Mouse (Mus musculus) MEL (cell line): ENCODE data around the gene Kazn. TPM values are rescaled to one million over a fixed set of nuclear protein-coding genes. Genes with fewer than 3 reads are reported as not detected.

Experiments used
- DNase-seq: peaks from one replicate; pipeline ENCODE4 v3.0.0; 2011; ENCODE audit warnings: low read depth, low spot score
- H3K27ac ChIP-seq: 2 replicates; pipeline ENCODE4 v1.5.1; 2012; ENCODE audit warnings: low read depth, mild to moderate bottlenecking, control low read depth, low read length, moderate library complexity; ENCODE audit not compliant: control insufficient read depth
- H3K27me3 ChIP-seq, 2 experiments: fragments of 150-350 bp in 1 of 2; sonication (generic) in 1 of 2; 2 replicates each; pipeline ENCODE4 v1.6.1; 2012; ENCODE audit warnings: low read length in 2 of 2, mild to moderate bottlenecking in 2 of 2, improper control_type of control experiment in 1 of 2, moderate library complexity in 1 of 2; ENCODE audit not compliant: insufficient read depth in 2 of 2, control insufficient read depth in 1 of 2
- H3K36me3 ChIP-seq, 2 experiments: 2 replicates each; pipeline ENCODE4 v1.6.1; 2012 to 2014; ENCODE audit warnings: low read length in 2 of 2, improper control_type of control experiment in 1 of 2, inconsistent platforms in 1 of 2, mild to moderate bottlenecking in 1 of 2; ENCODE audit not compliant: insufficient read depth in 2 of 2, control insufficient read depth in 1 of 2
- H3K4me1 ChIP-seq, 2 experiments: fragments of 150-350 bp in 1 of 2; sonication (generic) in 1 of 2; 2 replicates each; pipeline ENCODE4 v1.6.1; 2012; ENCODE audit warnings: low read length in 2 of 2, improper control_type of control experiment in 1 of 2, mild to moderate bottlenecking in 1 of 2; ENCODE audit not compliant: insufficient read depth in 2 of 2, control insufficient read depth in 1 of 2
- H3K4me3 ChIP-seq, 2 experiments: fragments of 150-350 bp in 1 of 2; sonication (generic) in 1 of 2; 2 replicates each; pipeline ENCODE4 v1.5.1; 2012; ENCODE audit warnings: low read depth in 2 of 2, low read length in 2 of 2, mild to moderate bottlenecking in 2 of 2, moderate library complexity in 2 of 2, control low read depth in 1 of 2, improper control_type of control experiment in 1 of 2; ENCODE audit not compliant: control insufficient read depth in 1 of 2, insufficient read depth in 1 of 2
- H3K79me2 ChIP-seq: 2 replicates; pipeline ENCODE4 v1.6.1; 2012; ENCODE audit warnings: mild to moderate bottlenecking, low read length, moderate library complexity; ENCODE audit not compliant: control insufficient read depth, poor library complexity, insufficient read depth
- H3K9ac ChIP-seq: 2 replicates; pipeline ENCODE4 v1.6.1; 2012; ENCODE audit warnings: low read depth, mild to moderate bottlenecking, control low read depth, low read length, moderate library complexity; ENCODE audit not compliant: control insufficient read depth, poor library complexity, severe bottlenecking
- H3K9me3 ChIP-seq: fragments of 150-350 bp; sonication (generic); replicated peaks from 2 replicates; pipeline ENCODE4 v1.6.1; 2012; ENCODE audit warnings: mild to moderate bottlenecking, low read length, improper control_type of control experiment, moderate library complexity; ENCODE audit not compliant: insufficient read depth
- CHD1 ChIP-seq: IDR thresholded peaks from 2 replicates; pipeline ENCODE4 v1.6.1; 2012; ENCODE audit warnings: low read depth, mild to moderate bottlenecking, inconsistent platforms, low read length, improper control_type of control experiment
- CHD2 ChIP-seq: IDR thresholded peaks from 2 replicates; pipeline ENCODE4 v1.6.1; 2011; ENCODE audit warnings: low read length, improper control_type of control experiment
- ELF1 ChIP-seq: IDR thresholded peaks from 2 replicates; pipeline ENCODE4 v1.6.1; 2014; ENCODE audit warnings: low read depth, mild to moderate bottlenecking, inconsistent platforms, low read length, improper control_type of control experiment, moderate library complexity
- EP300 ChIP-seq, 2 experiments: IDR thresholded peaks; 2 replicates each; pipeline ENCODE4 v1.6.1; 2011; ENCODE audit warnings: improper control_type of control experiment in 2 of 2, low read length in 2 of 2, low read depth in 1 of 2, mild to moderate bottlenecking in 1 of 2
- HCFC1 ChIP-seq: IDR thresholded peaks from 2 replicates; pipeline ENCODE4 v1.6.1; 2012; ENCODE audit warnings: low read depth, mild to moderate bottlenecking, inconsistent platforms, low read length, improper control_type of control experiment, moderate library complexity
- JUND ChIP-seq: IDR thresholded peaks from 2 replicates; pipeline ENCODE4 v1.6.1; 2011; ENCODE audit warnings: low read depth, mild to moderate bottlenecking, improper control_type of control experiment, low read length
- KAT2A ChIP-seq: conservative IDR thresholded peaks from 2 replicates; pipeline ENCODE4 v1.6.1; 2012; ENCODE audit warnings: low read depth, low read length, improper control_type of control experiment, inconsistent platforms
- MAFK ChIP-seq: IDR thresholded peaks from 2 replicates; pipeline ENCODE4 v1.6.1; 2011; ENCODE audit warnings: low read depth, mild to moderate bottlenecking, low read length, improper control_type of control experiment, borderline replicate concordance
- MAX ChIP-seq: IDR thresholded peaks from 2 replicates; pipeline ENCODE4 v1.6.1; 2011; ENCODE audit warnings: low read length, improper control_type of control experiment
- MAZ ChIP-seq: IDR thresholded peaks from 2 replicates; pipeline ENCODE4 v1.6.1; 2012; ENCODE audit warnings: low read depth, mild to moderate bottlenecking, inconsistent platforms, low read length, improper control_type of control experiment
- MYB ChIP-seq: IDR thresholded peaks from 2 replicates; pipeline ENCODE4 v1.6.1; 2011; ENCODE audit warnings: mild to moderate bottlenecking, low read depth, low read length, improper control_type of control experiment
- NRF1 ChIP-seq: IDR thresholded peaks from 2 replicates; pipeline ENCODE4 v1.6.1; 2014; ENCODE audit warnings: low read depth, mild to moderate bottlenecking, inconsistent platforms, low read length, improper control_type of control experiment, moderate library complexity; ENCODE audit not compliant: poor library complexity, insufficient read depth, severe bottlenecking
- POLR2AphosphoS2 ChIP-seq: IDR thresholded peaks from 2 replicates; pipeline ENCODE4 v1.6.1; 2011; ENCODE audit warnings: low read length, improper control_type of control experiment
- POLR2AphosphoS5 ChIP-seq: IDR thresholded peaks from 2 replicates; pipeline ENCODE4 v1.6.1; 2012; ENCODE audit warnings: low read depth, borderline replicate concordance, mild to moderate bottlenecking, inconsistent platforms, low read length, moderate library complexity, mixed read lengths
- SMC3 ChIP-seq: IDR thresholded peaks from 2 replicates; pipeline ENCODE4 v1.6.1; 2011; ENCODE audit warnings: low read depth, low read length, improper control_type of control experiment
- TAL1 ChIP-seq: IDR thresholded peaks from 2 replicates; pipeline ENCODE4 v1.6.1; 2012; ENCODE audit warnings: mild to moderate bottlenecking, inconsistent platforms, low read length, moderate library complexity, mixed read lengths
- TCF12 ChIP-seq: IDR thresholded peaks from 2 replicates; pipeline ENCODE4 v1.6.1; 2014; ENCODE audit warnings: low read depth, mild to moderate bottlenecking, inconsistent platforms, low read length, improper control_type of control experiment, moderate library complexity
- UBTF ChIP-seq: IDR thresholded peaks from 2 replicates; pipeline ENCODE4 v1.6.1; 2012; ENCODE audit warnings: low read depth, mild to moderate bottlenecking, inconsistent platforms, low read length, improper control_type of control experiment, moderate library complexity, borderline replicate concordance; ENCODE audit not compliant: insufficient read depth
- ZC3H11A ChIP-seq: IDR thresholded peaks from 2 replicates; pipeline ENCODE4 v1.6.1; 2012; ENCODE audit warnings: low read depth, mild to moderate bottlenecking, inconsistent platforms, low read length, improper control_type of control experiment
- ZKSCAN1 ChIP-seq: IDR thresholded peaks from 2 replicates; pipeline ENCODE4 v1.6.1; 2012; ENCODE audit warnings: low read depth, mild to moderate bottlenecking, inconsistent platforms, low read length, improper control_type of control experiment, moderate library complexity
- ZMIZ1 ChIP-seq: IDR thresholded peaks from 2 replicates; pipeline ENCODE4 v1.6.1; 2012; ENCODE audit warnings: low read depth, mild to moderate bottlenecking, inconsistent platforms, low read length, improper control_type of control experiment, moderate library complexity
- polyA plus RNA-seq, 2 experiments: library from polyadenylated mRNA; stranded (reverse) in 1 of 2; unstranded in 1 of 2; fragments of >175 nt in 1 of 2; fragments of >200 nt in 1 of 2; gene quantifications; 2 replicates each; pipeline versions ENCODE4 v1.2.1 to v1.2.4; 2012; ENCODE audit warnings: low replicate concordance in 2 of 2, low read depth in 1 of 2; ENCODE audit not compliant: insufficient read length in 2 of 2, insufficient read depth in 1 of 2, missing spikeins in 1 of 2
- total RNA-seq: library from RNA; depleted of rRNA; stranded (reverse); fragments of 300-350 nt; gene quantifications from 2 replicates; pipeline ENCODE4 v1.2.3, GENCODE M21; 2012

The Kazn gene
- total and polyA plus RNA-seq, 3 experiments = not detected

GRCm38 (mm10) chr4:142089966-142090365 lies 149.2 kb downstream of the Kazn start:
- no peak overlapping the region for H3K9ac ChIP-seq
- H3K4me1 ChIP-seq = no peaks in the 10 kb centered on the region
- H3K9me3 ChIP-seq = no peaks in the 10 kb centered on the region; the same call in 1 of the 2 replicates
- H3K27ac ChIP-seq = no peak overlapping the region
- no peaks in the 10 kb centered on the region for H3K36me3 ChIP-seq
- H3K79me2 ChIP-seq = no peaks in the 10 kb centered on the region
- no peak for DNase-seq
- TF ChIP-seq MAX = no peak
- no peak for TF ChIP-seq UBTF
- TF ChIP-seq CHD1 = no peak
- TF ChIP-seq TAL1 = no peak
- no peak for TF ChIP-seq POLR2AphosphoS2
- no peak for TF ChIP-seq HCFC1
- no peak for TF ChIP-seq TCF12
- TF ChIP-seq EP300 (IDR thresholded peaks at IDR 0.05; ENCODE audit: low read depth in 1 of 2, low read length in 2 of 2) = no peak
- TF ChIP-seq MAZ = no peak
- TF ChIP-seq MYB = no peak
- TF ChIP-seq CHD2 = no peak
- TF ChIP-seq SMC3 = no peak
- no peak for TF ChIP-seq KAT2A
- no peak overlapping the region for H3K4me3 ChIP-seq
- no peaks in the 10 kb centered on the region for H3K27me3 ChIP-seq

- H3K4me3 ChIP-seq = no peak overlapping the region
Measured at GRCm38 (mm10) chr4:142088836-142089235, 150.4 kb downstream of the Kazn start.

More at GRCm38 (mm10) chr4:142088836-142089235, 150.4 kb downstream of the Kazn start:
- TF ChIP-seq ZMIZ1 (no peak), CHD2 (no peak), ZC3H11A (no peak), ZKSCAN1 (no peak), MYB (no peak), NRF1 (no peak), MAZ (no peak), TCF12 (no peak), HCFC1 (no peak), POLR2AphosphoS5 (no peak), JUND (no peak), MAFK (no peak), ELF1 (no peak)
- TF ChIP-seq, all 39 proteins: peak for 0
- Histone ChIP-seq H3K9ac (no peak overlapping the region), H3K4me1 (no peaks in the 10 kb centered on the region), H3K27me3 (no peaks in the 10 kb centered on the region), H3K79me2 (no peaks in the 10 kb centered on the region), H3K36me3 (no peaks in the 10 kb centered on the region), H3K9me3 (no peaks in the 10 kb centered on the region; the same call in 1 of the 2 replicates), H3K27ac (no peak overlapping the region)
- no peak for DNase-seq
